Mouse (Mus musculus): ENCODE results near the gene Btbd9.
A peak's percentile ranks its signal among the peaks of the same experiment; 100 is the strongest.
"Not testable (repeated sequence)": the region's sequence is repeated elsewhere in the genome, so short reads cannot be mapped to it uniquely, and the experiment has no call there.

Btbd9 gene

DNA sequence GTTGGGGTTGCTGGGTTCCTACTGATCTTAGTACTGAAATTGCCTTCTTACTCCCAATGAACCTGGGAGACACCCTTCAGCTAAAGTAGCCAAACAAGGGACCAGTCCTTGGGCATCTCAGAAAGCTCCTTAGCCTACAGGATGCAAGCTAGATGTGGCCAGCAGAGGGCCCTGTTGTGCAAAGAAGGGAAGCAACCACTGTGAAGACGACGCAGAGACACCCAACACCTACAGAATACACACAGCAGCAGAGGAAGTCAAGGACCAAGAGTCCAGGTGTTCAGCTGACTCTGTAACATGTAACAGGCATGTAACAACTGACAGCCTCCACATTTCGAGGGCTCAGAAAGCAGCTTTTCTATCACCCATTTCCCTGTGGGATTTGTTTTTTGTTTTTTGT lies 16.8 kb downstream of the Btbd9 start:
- peak; percentile 35 to 61 for DNase-seq (ENCODE audit: low spot score in 2 of 2)

DNA sequence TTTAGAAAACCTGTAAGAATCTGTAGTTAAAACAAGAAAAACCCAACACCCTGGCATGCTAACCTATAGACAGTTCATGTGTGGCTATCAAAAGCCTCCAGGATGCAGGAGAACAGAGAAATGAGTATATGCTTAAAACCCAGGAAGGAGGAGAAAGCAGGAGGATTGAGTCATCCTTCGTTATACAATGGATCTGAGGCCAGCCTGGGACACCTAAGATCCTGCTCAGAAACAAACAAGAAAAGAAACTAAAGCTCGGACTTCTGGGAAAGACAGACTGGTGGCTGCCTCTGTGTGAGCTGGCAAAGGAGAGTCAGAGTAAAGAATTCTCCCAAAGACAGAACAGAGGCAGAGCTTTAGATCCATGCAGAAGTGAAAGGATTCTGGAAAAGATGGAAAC lies 17.7 kb downstream of the Btbd9 start:
- DNase-seq (ENCODE audit: low spot score in 2 of 2), result no peak

DNA sequence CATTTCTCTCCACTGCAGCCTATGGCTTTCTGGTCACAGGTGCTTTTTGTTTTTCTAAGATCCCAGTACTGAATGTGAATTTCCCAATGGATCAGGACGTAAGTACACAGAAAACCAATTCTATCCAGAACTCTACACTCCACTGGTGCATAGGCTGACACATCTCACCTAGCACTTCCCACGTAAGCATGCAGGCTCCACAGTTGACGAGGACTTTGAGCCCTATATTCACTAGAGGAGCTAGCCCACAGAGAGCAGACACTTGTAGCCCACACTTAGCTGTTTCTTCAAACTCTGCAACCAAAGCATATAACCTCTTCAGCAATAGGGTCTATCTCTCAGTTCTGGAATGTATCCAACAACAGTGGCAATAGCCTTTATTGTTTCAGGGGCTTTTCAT lies 19.8 kb downstream of the Btbd9 start:
- no peak for DNase-seq (ENCODE audit: low spot score in 2 of 2)

DNA sequence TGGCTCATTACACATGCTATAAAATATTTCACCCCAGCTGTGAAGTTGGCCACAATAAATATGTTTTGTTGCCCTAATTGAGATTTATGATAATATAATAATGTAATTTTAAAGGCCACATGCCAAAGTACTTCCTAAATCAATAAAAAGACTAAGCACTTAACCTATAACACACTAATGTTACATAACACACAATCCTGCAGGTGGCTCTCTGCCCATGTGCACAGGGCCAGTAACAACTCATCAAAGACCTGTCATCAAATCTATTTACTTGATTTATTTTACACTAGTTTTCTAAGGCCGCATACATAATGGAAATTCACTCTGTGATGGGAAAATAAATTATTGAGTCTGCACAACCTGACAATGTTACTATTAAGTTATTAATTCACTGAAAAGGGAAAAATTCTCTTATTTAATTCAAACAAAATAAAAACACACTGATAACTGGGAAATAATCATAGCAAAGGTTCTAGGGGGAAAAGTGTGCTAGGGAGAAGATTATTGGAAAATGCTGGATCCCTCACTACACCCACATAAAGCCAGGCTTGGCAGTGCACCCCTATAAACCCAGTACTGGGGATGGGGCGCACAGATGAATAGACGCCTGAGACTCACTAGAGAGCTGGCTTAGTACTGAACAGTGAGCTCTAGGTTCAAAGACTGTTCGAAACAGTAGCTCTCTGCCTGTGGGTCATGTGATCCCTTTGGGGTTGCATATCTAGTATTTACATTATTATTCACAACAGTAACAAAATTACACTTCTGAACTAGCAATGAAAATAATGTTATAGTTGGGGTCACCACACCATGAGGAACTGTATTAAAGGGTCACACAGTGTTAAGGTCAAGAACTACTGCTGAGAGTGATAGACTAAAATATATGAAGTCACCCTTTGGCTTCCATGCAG lies 23.0 kb downstream of the Btbd9 start:
- no peak for DNase-seq (ENCODE audit: low spot score in 2 of 2)

DNA sequence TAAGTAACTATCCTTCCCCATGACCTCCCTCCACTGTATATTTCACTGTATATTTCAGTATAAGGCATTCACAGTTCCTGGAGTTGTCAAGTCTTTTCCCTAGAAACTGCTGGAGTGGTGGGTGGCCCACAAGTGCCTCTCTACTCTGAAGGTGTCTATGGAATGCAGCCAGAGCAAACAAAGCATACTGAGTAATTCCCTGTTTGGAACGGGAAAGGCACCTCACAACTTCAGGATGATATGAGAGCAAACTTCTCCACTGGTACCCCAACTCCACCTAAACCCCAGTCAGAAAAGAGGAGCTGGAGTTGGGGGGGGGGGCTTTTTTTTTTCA lies 25.5 kb downstream of the Btbd9 start:
- DNase-seq (ENCODE audit: low spot score in 2 of 2), result no peak

DNA sequence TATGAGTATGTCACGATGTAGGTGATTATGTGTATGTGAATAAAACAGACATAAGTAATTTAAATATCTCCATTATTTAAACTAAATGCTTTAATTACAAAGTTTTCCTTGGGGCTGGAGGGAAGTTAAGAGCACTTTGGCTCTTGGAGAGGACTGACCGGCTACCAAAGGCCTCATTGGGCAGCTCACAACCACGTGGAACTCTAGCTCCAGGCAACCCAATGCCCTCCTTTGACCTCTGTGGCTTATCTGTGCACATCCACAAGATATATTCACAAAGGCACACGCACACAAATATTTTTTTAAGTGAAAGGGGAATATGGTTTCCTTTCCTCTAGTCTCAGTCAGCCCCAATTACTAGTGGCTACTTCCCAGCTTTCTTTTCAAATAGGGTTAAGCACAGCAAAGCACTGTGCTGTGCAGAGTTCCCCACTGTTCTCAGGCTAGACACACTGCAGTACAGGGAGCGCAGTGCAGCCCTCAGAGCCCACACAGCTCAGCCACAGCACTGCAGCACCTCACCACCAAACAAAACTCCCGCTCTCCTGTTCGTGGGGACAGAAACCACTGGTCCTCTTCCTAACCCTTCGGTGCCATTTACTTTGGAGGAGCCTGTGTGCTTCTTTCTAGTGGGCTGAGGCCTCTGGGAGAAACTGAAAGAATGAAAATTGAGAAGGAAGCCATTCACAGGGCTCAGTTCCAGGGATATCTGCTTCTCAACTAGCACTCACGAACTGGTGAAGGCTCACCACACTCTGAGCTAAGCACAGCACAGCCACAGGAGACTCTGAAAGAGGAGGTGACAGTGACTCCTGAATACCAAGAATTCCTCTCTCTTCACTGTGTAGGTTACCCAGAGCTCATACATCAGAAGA lies 26.2 kb downstream of the Btbd9 start:
- DNase-seq (ENCODE audit: low spot score in 2 of 2), result no peak

DNA sequence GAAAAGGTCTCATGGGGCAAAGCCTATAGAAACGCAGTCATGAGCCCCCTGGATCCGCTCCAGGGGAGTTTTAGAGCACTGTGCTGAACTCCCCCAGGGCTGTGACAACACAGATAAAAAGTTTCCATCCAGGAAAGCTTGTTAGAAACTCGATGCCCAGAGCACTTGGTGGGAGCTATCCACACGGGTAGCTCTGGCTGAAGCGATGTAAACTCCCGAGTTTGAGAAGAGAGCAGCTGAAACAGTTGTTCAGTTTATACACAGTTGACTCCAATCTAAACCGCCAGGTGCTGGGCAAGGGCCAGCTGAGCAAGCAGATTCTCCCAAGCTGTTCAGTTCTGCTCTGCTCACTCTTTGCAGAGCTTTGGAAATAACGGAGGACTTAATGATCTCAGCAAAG lies 37.2 kb downstream of the Btbd9 start:
- DNase-seq (ENCODE audit: low spot score in 2 of 2), result peak in 1 of 2 experiments; percentile 29

DNA sequence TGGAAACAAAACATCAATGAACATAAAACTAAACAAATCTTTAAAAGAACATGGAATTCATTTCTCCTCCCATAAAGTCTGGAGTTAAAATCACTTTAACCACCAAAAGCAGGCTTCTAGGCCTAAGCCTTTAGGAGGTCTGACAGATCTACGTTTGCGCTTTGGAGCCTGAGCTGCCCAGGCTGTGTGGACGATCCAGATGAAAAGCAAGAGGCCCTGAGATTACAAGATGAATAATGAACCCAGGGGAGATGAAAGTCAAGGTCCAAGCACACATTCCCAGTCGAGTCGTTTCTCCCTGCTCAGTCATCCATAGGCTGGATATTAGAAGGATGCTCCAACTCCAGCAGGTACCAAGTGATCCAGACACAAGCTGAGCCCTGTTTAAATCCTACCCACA lies 39.6 kb downstream of the Btbd9 start:
- no peak for DNase-seq (ENCODE audit: low spot score in 2 of 2)

DNA sequence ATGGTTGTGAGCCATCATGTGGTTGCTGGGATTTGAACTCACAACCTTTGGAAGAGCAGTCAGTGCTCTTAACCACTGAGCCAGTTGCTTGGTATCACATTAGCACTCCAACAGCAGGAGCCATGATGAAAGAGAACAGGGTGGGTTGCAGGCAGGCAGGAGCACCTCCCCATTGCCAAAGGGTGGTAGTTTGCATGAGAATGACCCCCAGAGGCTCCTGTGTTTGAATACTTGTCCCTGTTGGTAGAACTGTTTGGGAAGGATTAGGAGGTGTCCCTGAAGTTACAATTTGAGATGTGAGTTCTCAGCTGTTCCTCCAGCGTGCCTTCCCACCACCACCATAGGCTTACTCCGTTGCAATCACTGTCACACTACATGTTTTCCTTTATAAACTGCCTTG lies 43.2 kb downstream of the Btbd9 start:
- DNase-seq (ENCODE audit: low spot score in 2 of 2), result no peak

DNA sequence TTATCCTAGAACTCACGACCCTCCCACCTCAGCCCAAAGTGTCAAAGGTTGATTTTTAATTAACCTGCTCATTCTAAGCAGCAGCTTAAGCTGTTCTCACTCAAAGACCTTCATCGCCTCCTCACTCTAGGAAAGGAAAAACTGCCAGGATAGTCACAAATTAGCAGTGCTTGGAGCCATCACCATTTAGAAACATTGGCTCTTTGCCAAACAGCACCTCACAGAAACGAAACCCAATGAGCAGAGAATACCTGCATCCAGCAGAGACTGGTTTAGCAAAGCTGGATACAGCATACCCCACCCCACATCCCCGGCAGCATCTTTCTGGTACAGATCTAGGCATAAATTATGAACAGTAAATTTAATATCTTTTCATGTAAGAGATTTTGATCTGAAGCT lies 45.7 kb downstream of the Btbd9 start:
- DNase-seq (ENCODE audit: low spot score in 2 of 2), result no peak

DNA sequence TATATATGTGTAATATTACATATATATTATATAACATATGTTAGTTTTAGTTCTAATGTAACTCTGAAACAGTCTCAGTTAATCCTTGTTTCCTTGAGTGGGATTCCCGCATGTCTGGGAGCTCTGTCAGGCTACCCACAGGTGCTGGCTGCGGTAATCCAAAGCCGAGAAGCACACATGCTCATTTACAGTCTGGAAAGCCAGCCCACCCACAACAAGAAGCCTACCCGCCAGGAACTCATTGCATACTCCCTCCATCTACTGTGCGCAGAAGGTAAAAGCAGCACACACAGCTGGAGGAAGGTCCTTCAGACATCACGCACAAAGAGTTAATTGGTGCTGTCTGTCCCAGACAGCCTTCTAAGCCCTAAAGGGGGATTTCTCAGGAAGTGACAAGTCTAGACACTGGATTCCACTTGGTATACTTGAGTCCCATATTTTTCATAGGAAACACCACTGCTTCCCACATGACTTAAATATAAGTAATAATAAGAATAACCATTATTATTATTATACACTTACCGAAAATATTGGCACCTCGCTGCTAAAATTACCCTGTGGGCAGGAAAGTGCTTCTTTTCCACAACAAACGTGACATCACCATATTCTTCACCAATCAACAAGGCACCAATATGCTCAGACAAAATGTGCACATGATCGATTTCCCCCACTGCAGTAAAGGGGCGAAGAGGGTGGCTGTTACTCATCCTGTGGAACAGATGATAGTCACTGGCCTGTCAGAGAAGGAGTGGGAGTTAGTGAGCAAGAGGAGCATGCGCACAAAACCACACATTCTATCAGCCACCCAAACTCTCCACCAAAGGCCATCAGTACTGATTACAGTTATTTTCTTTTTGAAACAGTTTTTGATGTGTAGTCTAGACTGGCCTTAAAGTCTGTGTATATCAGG lies 46.4 kb downstream of the Btbd9 start:
- DNase-seq (ENCODE audit: low spot score in 2 of 2), result no peak

DNA sequence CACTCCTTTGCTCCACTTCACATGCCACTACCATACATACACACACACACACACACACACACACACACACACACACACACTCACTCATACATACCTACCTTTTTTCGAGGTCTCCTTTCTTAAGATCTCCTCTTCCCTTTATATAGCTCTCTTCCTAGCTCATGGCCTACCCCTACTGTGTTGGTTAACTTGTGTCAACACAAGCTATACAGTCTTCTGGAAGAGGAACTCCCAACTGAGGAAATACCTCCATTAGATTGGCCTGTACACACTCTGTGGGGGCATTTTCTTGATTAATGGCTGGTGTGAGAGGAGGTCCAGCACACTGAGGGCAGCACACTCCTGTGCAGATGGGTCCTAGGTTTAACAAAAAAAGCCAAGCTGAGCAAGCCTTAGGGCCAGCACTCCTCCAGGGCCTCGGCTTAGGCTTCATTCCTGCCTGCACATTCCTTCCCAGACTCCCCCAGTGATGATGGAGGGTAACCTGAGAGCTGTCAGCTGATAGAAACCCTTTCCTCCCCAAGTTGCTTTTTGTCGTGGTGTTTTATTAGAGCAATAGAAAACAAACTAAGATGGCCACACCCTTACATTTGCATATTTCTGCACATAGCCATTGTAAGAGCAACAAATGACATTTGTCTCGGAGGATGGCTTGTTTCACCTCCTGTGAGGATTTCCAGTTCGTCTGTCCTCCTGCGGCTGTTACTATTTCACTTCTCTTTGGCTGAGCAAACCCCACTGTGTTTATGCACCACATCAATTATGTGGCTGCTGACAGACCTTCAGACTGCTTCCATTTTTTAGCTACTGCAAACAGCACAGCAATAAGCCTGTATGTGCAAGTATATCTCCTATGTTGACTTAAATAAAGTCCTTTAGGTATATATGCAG lies 50.6 kb downstream of the Btbd9 start:
- DNase-seq (ENCODE audit: low spot score in 2 of 2), result no peak

DNA sequence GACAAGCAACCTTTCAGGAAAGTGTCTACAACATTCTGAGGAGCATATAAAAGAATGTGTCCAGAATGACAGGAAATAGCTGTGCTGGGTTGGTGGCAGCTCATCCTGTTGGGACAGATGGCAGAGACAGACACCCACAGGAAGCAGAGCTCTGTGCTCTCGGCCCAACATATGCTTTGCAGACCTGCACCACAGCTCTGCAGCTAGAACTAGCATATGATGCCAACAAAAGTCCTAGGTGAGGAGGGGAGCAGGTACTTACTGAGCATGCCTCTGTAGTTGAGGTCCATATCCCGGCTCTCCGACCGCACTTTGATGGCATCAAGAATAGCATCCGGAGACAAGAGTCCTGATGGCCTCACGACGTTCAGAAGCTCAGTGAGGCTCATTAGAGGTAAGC lies 51.8 kb downstream of the Btbd9 start:
- DNase-seq (ENCODE audit: low spot score in 2 of 2), result no peak

DNA sequence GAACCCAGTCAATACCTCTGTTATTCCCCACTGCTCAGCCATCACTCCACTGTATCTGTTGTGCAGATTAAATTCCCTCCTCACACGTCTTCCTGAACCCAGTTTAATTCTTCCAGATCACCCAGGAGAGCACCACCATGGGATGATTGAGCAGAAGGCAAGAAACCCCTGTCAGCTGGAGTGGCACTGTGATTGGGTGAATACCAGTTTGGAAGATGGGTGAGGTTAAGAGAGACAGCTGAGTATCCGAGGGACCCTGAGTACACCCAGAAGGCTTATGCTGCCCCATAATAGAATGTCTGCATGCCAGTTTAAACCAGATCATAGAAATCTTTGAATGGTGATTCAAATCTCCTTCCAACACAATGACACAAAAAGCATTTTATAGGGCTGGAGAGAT lies 52.5 kb downstream of the Btbd9 start:
- DNase-seq (ENCODE audit: low spot score in 2 of 2), result no peak

DNA sequence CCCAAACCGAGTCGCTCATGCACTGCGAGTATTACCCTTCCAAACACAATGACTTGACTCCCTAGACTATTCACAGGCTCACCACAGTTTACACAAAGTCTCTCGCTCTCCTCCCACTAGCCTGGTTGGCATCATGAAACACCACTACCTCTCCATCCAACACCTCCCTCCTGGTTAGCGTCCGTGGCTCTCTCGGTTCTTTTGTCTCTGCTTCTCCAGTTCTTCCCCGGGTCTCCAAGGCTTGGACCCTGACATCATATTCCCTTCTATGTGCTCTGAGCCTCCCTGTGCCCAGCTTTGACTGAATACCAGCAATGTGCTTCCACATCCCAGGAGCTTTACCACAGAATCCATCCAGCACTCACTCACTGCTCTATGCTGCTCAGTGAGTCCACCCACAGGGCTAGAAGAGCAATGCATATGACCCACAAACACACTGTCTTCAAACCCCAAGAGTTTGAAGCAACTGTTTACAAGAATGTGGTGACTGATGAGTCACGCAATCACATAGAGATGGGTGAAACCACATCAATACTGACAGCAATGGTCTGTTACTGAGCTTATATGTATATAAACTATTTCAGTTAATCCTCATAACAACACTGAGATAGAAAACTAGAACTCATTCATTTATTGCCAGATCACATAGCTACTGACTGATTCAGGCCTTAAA lies 53.7 kb downstream of the Btbd9 start:
- no peak for DNase-seq (ENCODE audit: low spot score in 2 of 2)

DNA sequence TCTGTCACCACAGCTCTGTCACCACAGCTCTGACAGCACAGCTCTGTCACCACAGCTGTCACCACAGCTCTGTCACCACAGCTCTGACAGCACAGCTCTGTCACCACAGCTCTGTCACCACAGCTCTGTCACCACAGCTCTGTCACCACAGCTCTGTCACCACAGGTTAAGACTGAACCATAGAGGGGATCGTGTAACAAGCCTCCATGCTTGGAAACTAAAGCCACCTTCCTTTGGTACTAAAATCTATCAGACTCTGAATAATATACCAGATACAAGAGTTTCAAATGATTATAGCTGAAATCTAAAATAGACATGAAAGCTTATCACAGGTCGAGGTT lies 57.1 kb downstream of the Btbd9 start:
- not testable (repeated sequence) for DNase-seq (ENCODE audit: low spot score in 2 of 2)

DNA sequence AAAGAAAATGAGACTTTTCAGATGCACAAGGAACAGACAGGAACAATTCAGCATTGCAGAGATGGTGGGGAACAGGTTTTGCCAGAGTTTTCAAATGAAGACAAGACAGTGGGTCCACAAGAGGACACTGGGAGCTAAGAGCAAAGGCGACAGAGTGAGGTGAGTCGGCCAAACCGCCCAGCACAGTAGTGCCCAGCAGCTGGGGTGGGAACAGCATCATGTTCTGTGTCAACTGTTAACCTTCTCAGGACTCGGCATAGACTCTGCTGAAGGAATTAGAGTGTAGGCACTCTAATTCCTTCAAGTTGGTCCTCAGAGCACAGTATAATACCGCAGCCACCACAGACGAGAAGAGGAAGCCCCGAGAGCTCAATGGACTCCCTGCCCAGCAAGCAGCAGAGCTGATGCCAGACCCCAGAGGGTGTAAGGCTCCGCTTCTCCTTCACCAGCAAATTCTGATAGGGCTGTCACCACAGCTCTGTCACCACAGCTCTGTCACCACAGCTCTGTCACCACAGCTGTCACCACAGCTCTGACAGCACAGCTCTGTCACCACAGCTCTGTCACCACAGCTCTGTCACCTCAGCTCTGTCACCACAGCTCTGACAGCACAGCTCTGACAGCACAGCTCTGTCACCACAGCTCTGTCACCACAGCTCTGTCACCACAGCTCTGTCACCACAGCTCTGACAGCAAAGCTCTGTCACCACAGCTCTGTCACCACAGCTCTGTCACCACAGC lies 57.7 kb downstream of the Btbd9 start:
- no peak for DNase-seq (ENCODE audit: low spot score in 2 of 2)

DNA sequence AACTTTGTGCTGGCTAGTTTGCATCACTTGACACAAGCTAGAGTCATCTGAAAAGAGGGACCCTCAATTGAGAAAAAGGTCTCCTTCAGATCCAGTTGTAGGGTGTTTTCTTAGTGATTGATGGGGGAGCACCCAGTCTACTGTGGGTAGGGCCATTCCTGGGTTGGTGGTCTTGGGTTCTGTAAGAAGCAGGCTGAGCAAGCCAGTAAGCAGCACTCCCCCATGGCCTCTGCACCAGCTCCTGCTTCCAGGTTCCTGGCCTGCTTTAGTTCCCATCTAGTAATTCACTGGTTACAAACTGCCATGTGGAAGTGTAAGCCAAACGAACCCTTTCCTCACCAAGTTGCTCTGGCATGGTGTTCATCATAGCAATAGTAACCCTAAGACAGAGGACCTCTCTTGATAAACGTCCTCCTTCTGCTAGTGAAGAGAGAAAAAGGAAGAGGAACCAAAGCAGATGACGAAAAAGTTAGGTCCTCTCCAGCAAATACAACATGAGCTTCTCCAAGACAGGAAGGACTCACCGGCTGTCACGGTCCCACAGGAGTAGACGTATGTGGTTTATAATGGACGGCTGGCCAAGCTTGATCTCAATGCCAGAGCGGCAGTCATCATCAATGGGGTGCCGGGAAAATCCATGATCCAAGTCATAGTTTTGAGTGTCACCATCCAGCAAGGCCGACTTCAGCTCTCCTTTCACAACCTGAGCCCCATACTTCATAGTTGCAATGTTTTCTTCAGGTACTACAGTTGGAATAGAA lies 59.5 kb downstream of the Btbd9 start:
- no peak for DNase-seq (ENCODE audit: low spot score in 2 of 2)

DNA sequence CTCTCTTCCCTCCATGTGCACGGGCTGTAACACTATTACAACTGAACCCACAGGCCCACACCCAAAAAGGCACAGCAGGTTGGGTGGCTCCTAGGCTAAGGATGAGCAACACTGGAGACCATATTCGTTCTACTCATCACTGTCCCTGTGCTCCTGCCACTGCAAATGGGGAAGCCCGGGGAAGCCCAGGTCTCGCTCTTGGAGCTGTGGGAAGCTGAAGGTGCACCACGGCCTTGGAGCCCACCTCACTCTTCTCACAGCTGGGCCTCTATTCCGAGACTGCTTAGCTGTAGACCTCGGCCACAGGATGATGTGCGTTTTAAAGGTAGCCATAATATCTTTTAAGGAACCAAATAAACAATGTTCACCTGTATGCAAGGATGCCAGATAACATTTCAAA lies 60.9 kb downstream of the Btbd9 start:
- DNase-seq (ENCODE audit: low spot score in 2 of 2), result no peak
